Mouse (Mus musculus): ENCODE measurements around the gene Spcs3. TPM values are rescaled to one million over a fixed set of nuclear protein-coding genes. Genes with fewer than 3 reads are reported as not detected.

Gene Spcs3
- total RNA-seq (2023): 35.5 TPM

GRCm38 (mm10) chr8:54529382-54530296, at the start of gene Spcs3, which contains the start of gene Asb5:
Gene Spcs3 (minus strand): TSS chr8:54529998.
Gene Asb5 (plus strand): TSS chr8:54529580.

Other genes starting within 250 kb of the Spcs3 start
- gene Asb5, start 418 bp downstream of the Spcs3 start, total RNA-seq (2023): not detected
- not detected for gene Spata4, start 70.8 kb upstream of the Spcs3 start, total RNA-seq (2023)

All from CD4-positive naive resting alpha-beta T cell, adult 57 days (primary cell).